Mouse (Mus musculus) right cerebral cortex, adult 18-20 months (tissue): ENCODE data around the gene Ptgr2.
"Not testable (repeated sequence)": the region's sequence is repeated elsewhere in the genome, so short reads cannot be mapped to it uniquely, and the experiment has no call there.

ENCODE experiments used
- DNase-seq: peaks from one replicate; pipeline ENCODE4 v3.0.0; 2022; ENCODE audit warnings: mixed read lengths

The Ptgr2 gene

DNA sequence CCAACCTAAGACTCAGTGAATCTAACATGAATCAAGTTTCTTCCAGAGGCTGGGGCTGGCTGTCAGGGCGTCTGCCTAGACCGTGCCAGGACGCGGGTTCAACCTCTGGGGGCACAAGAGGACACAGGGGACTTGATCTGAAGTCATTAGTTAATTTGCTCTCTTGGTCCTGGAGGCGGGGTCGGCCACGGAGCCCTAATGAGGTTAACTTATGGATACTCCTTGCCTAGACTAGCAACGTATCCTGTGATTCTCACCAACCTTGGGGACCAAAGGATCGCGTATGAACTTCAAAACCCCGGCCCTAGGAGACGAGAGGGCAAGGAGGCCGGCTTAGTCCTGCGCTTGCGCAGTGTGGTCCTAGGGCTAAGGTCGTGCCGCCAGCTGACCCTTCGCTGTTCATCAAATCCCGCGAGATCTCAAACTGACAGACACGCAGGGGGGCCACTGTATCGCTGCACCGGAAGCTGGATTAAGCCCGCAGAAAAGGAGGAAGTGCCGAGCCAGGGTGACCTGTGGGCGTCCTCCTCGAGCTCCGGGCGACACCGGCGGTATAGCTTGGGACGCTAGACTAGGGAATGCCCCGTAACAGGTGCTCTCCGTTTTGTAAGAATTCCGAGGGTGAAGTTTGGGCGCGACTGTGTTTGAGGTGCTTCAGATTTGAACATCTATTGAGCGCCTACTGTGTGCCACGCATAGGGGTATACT lies at the start of gene Ptgr2:
Gene Ptgr2, plus strand, starts transcription at position 348 of the 708 bp plus-strand sequence.
- peak; percentile 90 for DNase-seq

DNA sequence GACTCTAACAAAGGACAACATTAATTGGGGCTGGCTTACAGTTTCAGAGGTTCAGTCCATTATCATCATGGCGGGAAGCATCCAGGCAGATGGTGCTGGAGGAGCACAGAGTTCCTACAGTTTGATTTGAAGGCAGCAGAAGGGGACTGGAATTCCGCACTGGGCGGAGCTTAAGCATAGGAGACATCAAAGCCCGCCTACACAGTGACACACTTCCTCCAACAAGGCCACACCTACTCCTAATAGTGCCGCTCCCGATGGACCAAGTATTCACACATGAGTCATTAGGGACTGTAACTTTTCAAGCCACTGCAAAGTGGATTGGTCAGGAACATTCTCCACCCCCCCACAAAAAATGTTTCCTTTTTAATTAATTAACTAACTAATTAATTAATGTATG lies 49.5 kb upstream of the Ptgr2 start:
- DNase-seq: no peak

DNA sequence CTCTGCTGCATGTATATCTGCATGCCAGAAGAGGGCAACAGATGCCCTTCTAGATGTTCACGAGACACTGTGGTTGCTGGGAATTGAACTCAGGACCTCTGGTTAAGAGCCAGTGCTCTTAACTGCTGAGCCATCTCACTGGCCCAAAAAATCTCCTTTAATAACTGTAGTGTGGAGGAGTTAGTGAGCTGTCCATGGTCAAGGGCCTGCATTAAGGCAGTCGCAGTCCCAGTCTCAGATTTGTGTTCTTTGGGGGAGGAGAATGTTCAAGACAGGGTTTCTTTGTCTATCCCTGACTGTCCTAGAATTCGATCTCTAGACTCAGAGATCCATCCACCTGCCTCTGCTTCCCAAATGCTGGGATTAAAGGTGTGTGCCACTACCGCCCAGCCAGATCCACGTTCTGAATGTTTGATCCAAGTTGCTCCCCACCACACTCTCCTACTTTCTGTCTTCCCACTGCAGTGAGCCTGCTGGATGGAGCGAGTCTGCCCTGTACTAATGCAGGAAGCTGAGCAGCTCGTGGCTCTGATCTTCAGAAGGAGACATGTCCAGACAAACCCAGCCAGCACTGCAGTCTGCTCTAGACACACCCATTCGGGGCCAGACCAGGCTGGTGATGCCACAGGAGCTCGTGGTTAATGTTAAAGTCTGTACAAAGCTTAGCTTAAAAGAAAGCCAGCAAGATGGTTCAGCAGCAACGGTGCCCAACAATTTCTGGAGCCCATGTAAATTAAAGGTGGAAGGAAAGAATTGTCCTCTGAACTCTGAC lies 48.9 kb upstream of the Ptgr2 start:
- no peak for DNase-seq

GRCm38 (mm10) chr12:84237036-84237435 lies 48.0 kb upstream of the Ptgr2 start:
- not testable (repeated sequence) for DNase-seq

GRCm38 (mm10) chr12:84243076-84243770 lies 41.8 kb upstream of the Ptgr2 start:
- DNase-seq: no peak

DNA sequence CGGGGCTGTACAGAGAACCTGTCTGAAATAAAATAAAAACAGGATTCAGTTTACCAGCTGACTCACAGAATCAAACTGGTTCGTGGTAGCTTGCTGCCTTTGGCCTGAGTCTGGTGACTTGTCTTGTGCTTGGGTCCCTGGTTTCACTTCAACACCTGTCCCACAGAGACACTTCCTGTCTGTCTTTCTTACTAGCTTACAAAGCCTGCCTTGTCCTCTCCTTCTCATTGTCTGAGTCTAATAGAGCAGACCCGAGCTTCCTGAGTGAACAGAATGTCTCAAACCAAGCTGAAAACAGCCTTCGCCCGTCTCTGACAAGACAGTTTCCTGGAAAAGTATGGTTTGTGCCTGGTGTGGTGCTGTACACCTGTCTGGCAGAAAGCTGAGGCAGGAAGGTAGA lies 39.3 kb upstream of the Ptgr2 start:
- DNase-seq: no peak

DNA sequence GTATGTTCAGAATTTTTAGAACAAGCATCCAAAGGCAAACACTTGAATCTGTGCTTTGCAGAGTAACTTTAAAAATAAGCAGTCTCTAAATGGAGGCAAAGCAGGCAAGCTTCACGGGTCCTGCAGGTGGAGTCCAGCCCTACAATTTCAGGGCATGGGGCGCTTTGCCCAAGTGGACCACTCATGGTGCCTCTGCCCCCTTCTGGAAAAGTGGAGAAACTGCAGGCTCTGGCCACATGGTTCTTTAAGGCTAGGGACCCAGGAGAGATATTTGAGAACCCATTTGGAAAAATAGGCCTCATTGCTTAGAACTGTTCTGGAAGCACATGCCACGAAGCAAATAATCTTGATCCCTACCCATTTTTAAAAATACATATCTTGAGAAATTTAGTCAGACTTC lies 35.8 kb upstream of the Ptgr2 start:
- DNase-seq: peak; percentile 42

DNA sequence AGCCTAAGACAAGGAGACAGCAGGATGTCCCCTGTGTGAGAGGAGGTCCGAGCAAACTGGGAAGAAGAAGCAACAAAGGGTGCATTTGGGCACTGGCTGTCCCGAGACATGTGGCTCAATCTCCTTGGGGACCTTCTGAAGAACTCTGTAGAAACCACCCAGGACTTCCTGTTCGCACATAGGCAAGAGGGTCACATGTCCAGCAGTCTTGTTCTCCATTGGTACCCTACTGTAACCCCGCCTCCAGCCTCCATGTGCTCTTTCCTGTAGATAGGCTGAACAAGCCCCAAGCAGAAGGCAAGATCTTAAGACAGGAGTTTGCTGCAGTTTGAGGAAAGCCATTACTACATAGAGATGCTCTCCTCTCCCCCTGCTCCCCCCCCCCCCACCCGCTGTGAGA lies 32.2 kb upstream of the Ptgr2 start:
- no peak for DNase-seq

DNA sequence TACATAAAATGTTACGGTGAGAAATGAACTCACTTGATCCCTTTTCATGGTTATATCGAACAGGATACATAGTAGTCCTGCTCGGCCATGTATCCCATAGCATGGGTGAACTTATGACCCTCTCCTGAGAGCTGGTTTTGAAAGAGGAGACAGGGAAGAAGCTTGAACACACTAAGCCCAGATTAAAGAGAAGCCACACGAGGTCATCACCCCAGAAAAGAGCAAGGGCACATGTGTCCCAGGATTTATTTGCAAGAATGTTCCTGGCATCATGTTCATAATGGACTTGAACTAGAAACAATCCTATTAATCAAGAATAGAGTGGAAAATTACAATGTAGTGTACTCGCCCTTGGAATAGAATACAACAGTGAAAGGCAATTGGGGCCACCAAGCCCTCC lies 30.1 kb upstream of the Ptgr2 start:
- DNase-seq: no peak

GRCm38 (mm10) chr12:84260363-84260762 lies 24.7 kb upstream of the Ptgr2 start:
- no peak for DNase-seq

- no peak for DNase-seq
Observed at GRCm38 (mm10) chr12:84267264-84267663, 17.8 kb upstream of the Ptgr2 start.

DNA sequence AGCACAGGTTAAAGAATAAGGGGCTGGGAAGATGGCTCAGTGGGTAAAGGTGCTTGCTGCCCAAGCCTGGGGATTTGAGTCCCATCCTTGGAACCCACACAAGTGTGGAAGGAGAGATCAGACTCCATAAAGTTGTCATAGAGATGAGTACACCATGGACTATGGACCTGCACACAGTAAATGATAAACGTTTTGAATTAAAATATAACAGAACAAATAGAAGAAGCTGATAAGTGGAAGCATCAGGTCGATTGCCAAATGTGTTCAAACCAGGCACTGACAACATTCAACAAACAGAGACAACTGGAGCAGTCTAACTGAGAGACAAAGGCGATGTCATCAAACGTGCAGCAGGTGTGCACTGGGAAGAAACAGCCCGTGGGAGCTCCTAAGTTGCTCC lies 11.7 kb upstream of the Ptgr2 start:
- no peak for DNase-seq

DNA sequence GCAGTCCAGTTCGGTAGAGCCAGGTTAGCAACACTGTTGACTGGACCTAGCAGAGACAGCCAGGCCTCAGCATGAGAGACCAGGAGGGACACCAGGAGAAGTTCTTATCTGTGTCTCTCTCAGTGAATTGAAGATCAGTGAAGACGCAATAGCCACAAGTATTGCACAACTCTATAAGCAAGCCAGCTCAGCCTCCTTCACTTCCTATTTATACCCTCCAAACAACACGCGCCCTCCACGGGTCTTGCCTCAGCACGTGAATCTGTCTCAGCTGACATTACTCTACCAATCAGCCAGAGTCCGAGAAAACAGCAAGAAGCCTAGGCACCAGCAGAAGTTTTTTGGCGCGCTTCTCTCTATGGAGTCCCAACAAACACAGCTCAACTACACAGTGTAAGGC lies 9.7 kb upstream of the Ptgr2 start:
- no peak for DNase-seq

DNA sequence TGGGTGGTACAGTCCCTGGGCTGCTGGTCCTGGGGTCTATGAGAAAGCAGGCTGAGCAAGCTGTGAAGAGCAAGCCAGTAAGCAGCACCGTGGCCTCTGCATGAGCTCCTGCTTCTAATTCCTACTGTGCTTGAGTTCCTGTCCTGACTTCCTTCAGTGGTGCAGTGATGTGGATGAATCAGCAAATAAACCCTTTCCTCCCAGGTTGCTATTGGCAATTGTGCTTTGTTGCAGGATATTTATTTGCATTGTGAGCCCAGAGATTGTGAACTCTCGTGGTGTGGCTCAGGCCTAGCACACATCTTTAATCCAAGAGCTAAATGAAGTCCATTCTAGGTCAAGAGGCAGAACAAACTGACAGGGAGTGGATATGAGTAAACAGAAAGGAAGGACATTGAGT lies 8.7 kb upstream of the Ptgr2 start:
- DNase-seq: no peak

GRCm38 (mm10) chr12:84276799-84277198 lies 8.2 kb upstream of the Ptgr2 start:
- DNase-seq: no peak

DNA sequence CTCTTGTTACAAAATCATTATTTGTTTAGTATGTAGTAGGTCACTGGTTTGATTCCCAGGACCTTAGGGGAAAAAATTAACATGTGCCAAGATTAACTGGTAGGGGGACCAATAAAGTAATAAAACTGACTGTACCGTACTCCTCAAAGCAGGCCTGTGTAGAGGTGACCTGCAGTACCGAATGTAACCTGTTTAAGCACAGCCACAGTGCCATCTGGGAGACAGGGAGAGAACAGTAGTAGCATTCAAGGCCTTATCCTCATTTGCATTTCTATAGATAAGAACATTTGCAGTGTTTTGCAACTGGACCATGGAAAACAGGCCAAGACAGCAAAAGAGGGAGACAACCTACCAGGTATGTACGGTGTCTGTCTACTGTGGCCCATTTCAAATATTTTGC lies 7.2 kb upstream of the Ptgr2 start:
- DNase-seq: no peak

- DNase-seq: peak; percentile 13
Observed at GRCm38 (mm10) chr12:84278901-84279300, 6.1 kb upstream of the Ptgr2 start.

GRCm38 (mm10) chr12:84284391-84284790 lies 641 bp upstream of the Ptgr2 start:
- DNase-seq: no peak

- no peak for DNase-seq
Observed at GRCm38 (mm10) chr12:84285593-84285968, 549 bp downstream of the Ptgr2 start.

DNA sequence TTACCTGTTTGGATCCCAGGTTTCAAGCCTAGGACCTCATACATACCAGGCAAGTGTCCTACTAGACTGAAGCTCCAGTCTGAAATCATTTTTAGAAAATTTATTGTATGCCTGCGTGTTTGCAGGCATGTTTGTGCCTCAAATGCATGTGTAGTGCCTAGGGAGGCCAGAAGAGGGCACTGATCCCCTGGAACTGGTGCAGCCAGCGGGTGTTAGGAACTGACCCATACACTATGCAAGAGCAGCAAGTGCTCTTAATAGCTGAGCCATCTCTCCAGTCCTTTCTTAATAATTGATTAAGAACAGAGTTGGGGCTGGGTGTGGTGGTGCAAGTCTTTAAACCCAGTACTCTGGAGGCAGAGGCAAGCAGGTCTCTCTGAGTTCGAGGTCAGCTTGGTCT lies 3.4 kb downstream of the Ptgr2 start:
- DNase-seq: no peak

- DNase-seq: no peak
Observed at GRCm38 (mm10) chr12:84297851-84298250, 12.8 kb downstream of the Ptgr2 start.

DNA sequence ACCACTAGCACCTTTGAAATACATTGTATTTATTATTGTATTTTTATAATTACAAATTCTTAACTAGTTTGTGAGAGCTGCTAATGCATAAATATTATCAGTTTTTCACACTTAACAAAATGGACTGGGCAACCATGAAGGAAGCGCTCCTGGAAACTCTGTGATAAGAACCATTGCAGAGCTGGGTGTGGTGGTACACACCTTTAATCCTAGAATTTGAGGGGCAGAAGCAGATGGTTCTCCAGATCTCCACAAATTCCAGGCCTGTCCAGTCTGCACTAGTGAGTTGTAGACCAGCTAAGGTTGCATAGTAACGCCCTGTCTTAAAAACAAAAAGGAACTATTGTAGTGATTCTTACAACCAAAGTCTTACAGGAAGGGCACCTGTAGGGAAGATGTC lies 14.2 kb downstream of the Ptgr2 start:
- DNase-seq: no peak

GRCm38 (mm10) chr12:84304101-84304500 lies 19.1 kb downstream of the Ptgr2 start:
- DNase-seq: no peak

DNA sequence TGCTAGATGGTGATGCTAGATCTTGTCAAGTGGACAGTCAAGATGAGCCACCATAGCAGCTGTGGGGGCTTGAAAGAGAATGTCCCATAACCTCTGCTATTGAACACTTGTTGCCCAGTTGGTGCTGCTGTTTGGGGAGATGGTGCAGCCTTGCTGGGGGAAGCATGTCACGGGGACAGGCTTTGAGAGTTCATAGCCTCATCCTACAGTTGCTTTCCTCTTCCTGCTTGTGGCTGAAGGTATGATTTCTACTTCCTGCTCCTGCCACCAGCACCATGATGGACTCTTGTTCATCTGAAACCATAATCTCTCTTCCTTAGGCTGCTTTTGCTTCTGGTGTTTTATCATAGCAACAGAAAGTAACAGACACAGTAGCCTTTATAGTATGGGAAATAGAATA lies 19.5 kb downstream of the Ptgr2 start:
- no peak for DNase-seq
